Mouse (Mus musculus) spleen, adult 2 months (tissue): ENCODE measurements around the gene Edn1. TPM values are rescaled to one million over a fixed set of nuclear protein-coding genes. Genes with fewer than 3 reads are reported as not detected.

Experiments
- DNase-seq, 2 experiments: peaks; one replicate each; pipeline versions ENCODE4 v3.0.0 to v3.0.0-alpha.2; 2012 to 2021; ENCODE audit warnings: low spot score in 2 of 2, low read depth in 1 of 2
- H3K27ac ChIP-seq: fragments of 200-500 bp; 2 replicates; pipeline ENCODE4 v1.5.1; 2012; ENCODE audit warnings: low read length, inconsistent platforms; ENCODE audit not compliant: insufficient read depth
- H3K27me3 ChIP-seq: fragments of 200-500 bp; 2 replicates; pipeline ENCODE4 v1.6.1; 2012; ENCODE audit warnings: mild to moderate bottlenecking, moderate library complexity, low read length, inconsistent platforms; ENCODE audit not compliant: control insufficient read depth, insufficient read depth
- H3K36me3 ChIP-seq: fragments of 200-500 bp; 2 replicates; pipeline ENCODE4 v1.6.1; 2012; ENCODE audit warnings: mild to moderate bottlenecking, low read length, inconsistent platforms; ENCODE audit not compliant: control insufficient read depth, insufficient read depth
- H3K4me1 ChIP-seq: fragments of 200-500 bp; 2 replicates; pipeline ENCODE4 v1.6.1; 2011; ENCODE audit warnings: inconsistent platforms; ENCODE audit not compliant: control insufficient read depth, insufficient read depth, insufficient read length
- H3K4me3 ChIP-seq: fragments of 200-500 bp; 2 replicates; pipeline ENCODE4 v1.5.1; 2011; ENCODE audit warnings: mild to moderate bottlenecking, inconsistent platforms; ENCODE audit not compliant: insufficient read depth, insufficient read length; ENCODE audit errors: extremely low read depth
- CTCF ChIP-seq: fragments of 200-500 bp; IDR thresholded peaks from 2 replicates; pipeline ENCODE4 v1.5.1; 2011; ENCODE audit warnings: mild to moderate bottlenecking, inconsistent platforms; ENCODE audit not compliant: insufficient read depth, insufficient read length, insufficient replicate concordance; ENCODE audit errors: extremely low read depth
- POLR2A ChIP-seq: fragments of 200-500 bp; IDR thresholded peaks from 2 replicates; pipeline ENCODE4 v1.6.1; 2011; ENCODE audit warnings: low read depth, low read length, inconsistent platforms
- WGBS: fragments of 180-500 bp; shearing (Covaris S2); methylation state at CpG from one replicate; pipeline ENCODE4 v1.1.7; 2018; 5-methylcytosine and 5-hydroxymethylcytosine counted together
- polyA plus RNA-seq: library from polyadenylated mRNA; depleted of rRNA; stranded (reverse); fragments of >200 nt; gene quantifications from 2 replicates; pipeline ENCODE4 v1.2.3, GENCODE M21; 2012

Gene Edn1
- polyA plus RNA-seq, 1 experiment = 0.50 TPM

DNA sequence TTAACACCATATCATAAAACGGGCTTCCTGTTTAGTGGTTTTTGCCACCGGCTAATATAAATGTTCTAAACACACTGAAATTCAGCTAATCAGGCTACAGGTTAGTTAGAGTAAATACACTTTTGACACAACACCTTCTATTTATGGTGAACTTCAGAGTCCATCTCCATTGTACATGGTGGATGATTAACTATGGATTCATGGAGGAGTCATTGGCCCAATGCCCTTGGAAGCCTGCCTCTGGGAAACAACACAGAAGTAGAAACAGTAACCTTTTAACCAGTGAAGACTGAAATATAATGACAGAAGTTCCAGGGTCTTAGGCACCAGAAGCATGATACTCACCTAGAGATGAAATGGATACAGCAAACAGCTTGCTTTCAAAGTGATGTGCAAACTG is 23.5 kb upstream of the Edn1 start:
- no peak overlapping the region for H3K4me3 ChIP-seq
- H3K36me3 ChIP-seq = no peaks in the 10 kb centered on the region
- no peak for DNase-seq
- TF ChIP-seq CTCF (no peak), POLR2A (no peak)
- H3K27ac ChIP-seq = no peak overlapping the region
- no peaks in the 10 kb centered on the region; the same call in 1 of the 2 replicates for H3K27me3 ChIP-seq
- WGBS = 48% methylated on average over 2 of the region's 2 CpGs
- no peaks in the 10 kb centered on the region for H3K4me1 ChIP-seq

DNA sequence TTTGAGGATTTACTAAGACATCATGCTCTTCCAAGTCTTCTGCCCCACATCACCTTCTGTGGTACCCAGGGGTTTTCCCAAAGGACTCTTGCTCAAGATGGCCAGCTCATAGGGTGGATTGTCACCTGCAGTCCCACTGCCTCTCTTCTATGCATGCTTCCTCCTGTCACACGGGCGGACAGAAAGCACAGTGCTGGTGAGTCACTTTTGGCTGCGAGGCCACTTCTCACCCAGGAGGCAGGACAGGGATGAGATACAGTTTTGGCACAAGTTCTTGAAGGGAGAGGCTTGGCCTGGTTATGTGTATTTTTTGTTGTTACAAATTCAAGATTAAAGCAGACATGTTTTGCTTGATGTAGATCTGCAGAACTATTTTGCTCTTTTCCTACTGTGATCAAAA is 15.4 kb upstream of the Edn1 start:
- Histone ChIP-seq H3K27me3 (no peaks in the 10 kb centered on the region), H3K27ac (no peak overlapping the region), H3K4me3 (no peak overlapping the region), H3K4me1 (no peaks in the 10 kb centered on the region), H3K36me3 (no peaks in the 10 kb centered on the region)
- TF ChIP-seq POLR2A (no peak), CTCF (no peak)
- WGBS = 69% methylated on average over 3 of the region's 3 CpGs
- DNase-seq = no peak

DNA sequence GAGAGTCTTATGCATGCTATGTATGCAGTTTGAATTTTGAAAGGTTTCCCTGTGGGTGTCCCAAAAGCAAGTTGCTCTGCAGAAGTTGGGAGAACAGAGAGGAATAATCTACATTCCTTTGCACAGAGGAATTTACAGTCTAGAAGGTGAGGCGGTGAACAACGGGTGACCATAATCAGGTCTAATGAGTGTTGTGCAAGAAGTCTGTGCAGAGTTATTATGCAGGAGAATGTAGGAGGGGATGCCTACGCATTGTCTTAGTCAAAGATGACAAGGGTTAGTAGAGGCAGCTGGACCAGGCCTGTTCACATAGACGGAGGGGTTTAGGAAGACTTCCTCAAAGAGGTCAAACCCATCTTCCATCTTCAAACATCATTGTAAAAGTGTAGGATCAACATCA is 14.5 kb upstream of the Edn1 start:
- no peak overlapping the region for H3K4me3 ChIP-seq
- TF ChIP-seq POLR2A = no peak
- no peak for TF ChIP-seq CTCF
- no peak for DNase-seq
- WGBS = 94% methylated on average over 4 of the region's 4 CpGs
- no peaks in the 10 kb centered on the region for H3K36me3 ChIP-seq
- H3K27ac ChIP-seq = no peak overlapping the region
- no peaks in the 10 kb centered on the region for H3K4me1 ChIP-seq
- H3K27me3 ChIP-seq = no peaks in the 10 kb centered on the region

DNA sequence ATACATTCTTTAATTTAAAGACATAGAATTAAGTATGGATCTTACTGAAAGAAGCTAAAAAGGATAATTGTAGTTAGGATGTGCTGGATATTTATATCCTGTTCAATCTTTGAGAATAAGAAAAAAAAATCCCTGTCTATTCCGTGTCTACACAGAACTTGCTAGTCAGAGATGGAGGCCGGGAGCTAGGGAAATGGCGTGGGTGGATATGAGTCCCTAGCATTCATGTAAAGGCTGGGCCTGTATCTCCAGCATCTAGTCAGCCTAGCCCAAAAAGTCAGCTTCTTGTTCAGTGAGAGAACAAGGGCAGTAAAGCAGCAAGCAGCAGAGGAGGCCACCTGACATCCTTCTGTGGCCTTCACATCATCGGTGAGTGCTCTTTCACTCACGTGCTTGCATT is 8.7 kb upstream of the Edn1 start:
- TF ChIP-seq CTCF = no peak
- TF ChIP-seq POLR2A = no peak
- Histone ChIP-seq H3K4me3 (no peak overlapping the region), H3K27me3 (no peaks in the 10 kb centered on the region), H3K4me1 (no peaks in the 10 kb centered on the region; the same call in 1 of the 2 replicates), H3K36me3 (no peaks in the 10 kb centered on the region), H3K27ac (no peak overlapping the region)
- WGBS = 90% methylated on average over 5 of the region's 5 CpGs
- DNase-seq = no peak

DNA sequence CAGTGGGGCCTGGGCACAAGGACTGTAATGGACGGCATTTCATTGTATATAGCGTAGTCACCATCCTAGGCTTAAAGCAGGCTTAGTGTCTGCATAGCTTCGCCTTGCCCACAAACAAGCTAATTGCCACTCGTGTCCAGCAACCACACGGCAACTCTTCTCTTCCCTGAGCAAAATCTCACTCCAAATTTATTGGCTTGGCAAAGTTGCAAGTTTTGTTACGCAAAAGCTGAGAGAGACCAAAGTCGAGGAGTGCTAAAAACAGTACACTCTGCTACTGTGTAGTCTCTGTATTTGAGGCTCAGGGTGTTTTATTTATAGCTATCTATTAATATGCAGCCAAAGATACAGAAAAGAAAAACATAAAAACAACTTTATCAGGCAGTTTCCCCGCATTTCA is 3.0 kb upstream of the Edn1 start:
- DNase-seq = no peak
- Histone ChIP-seq H3K36me3 (no peaks in the 10 kb centered on the region), H3K27ac (no peak overlapping the region), H3K4me3 (no peak overlapping the region), H3K27me3 (peaks cover 4% of the 10 kb centered on the region), H3K4me1 (no peaks in the 10 kb centered on the region; the same call in 1 of the 2 replicates)
- no peak for TF ChIP-seq CTCF
- no peak for TF ChIP-seq POLR2A
- WGBS = 81% methylated on average over 8 of the region's 8 CpGs

DNA sequence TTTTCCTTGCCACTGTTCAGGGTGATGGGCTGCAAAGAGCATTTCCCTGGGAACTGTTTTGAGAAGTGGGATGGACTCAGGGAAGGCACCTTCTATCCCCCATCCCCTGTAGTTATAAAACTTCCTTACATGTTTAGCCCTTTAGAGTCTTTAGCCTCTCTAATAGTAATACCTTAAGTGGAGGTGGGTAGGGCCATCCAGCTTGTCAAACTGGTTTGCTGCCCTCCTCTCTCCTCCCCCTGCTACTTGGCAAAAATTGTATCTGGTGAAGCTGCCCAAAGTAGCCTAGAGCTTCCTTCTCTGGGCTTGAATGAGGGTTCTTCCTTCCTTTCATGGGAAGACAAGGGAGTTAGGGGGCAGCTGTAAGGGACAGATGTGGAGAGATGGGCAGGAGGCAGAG is 2.5 kb upstream of the Edn1 start:
- DNase-seq = no peak
- Histone ChIP-seq H3K4me3 (no peak overlapping the region), H3K27ac (no peak overlapping the region), H3K4me1 (no peaks in the 10 kb centered on the region; the same call in 1 of the 2 replicates), H3K27me3 (peaks cover 7% of the 10 kb centered on the region), H3K36me3 (no peaks in the 10 kb centered on the region)
- TF ChIP-seq CTCF = no peak

DNA sequence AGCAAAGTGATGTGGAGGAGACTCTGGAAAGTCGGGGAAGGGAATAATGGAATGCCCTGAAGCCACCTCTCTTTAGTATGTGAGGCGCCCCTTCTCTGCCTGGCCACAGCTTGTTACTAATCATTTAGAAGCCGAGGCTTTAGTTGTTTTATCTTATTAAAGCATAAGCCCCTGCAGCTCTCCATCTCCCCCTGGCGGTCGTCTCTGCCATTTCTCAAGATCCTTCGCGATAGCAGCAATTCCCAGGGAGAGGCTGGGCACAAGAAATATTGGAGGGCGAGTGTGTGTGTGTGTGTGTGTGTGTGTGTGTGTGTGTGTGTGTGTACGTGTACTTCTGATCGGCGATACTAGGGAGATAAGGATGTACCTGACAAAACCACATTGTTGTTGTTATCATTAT is 709 bp upstream of the Edn1 start:
- H3K27me3 ChIP-seq = peaks cover 10% of the 10 kb centered on the region
- WGBS = 5% methylated on average over 11 of the region's 11 CpGs
- peak overlapping the region; percentile 54; the same call in 1 of the 2 replicates for H3K4me3 ChIP-seq
- no peak overlapping the region for H3K27ac ChIP-seq
- H3K4me1 ChIP-seq = no peaks in the 10 kb centered on the region; the same call in 1 of the 2 replicates
- H3K36me3 ChIP-seq = no peaks in the 10 kb centered on the region
- DNase-seq = peak; percentile 19 to 68
- TF ChIP-seq POLR2A (no peak), CTCF (peak; percentile 68; the same call in 1 of the 2 replicates)
